Mouse (Mus musculus): ENCODE results near the gene Klk5. TPM values are rescaled to one million over a fixed set of nuclear protein-coding genes. Genes with fewer than 3 reads are reported as not detected.
A peak's percentile ranks its signal among the peaks of the same experiment; 100 is the strongest.

Klk5 gene
- total RNA-seq (2022): not detected

DNA sequence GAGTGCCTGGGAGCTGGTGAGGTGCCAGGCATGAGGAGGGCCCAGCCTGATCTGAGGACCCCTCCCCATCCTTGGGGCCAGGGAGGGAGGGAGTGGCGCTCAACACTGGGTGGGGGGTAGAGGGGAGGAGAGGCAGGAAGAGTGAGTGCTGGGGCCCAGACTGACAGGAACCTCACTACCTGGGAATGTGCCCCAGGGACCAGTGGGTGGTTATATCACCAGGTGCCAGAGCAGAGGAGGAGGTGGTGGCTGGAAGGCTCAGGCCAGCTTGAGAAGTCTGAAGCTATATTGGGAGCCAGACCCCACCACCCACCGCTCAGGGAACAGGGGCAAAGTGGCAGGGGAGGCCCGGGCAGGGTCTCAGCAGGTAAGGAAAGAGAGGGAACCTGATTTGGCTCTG lies at the start of gene Klk5:
Klk5 (plus strand) TSS at position 271 of the 400 bp plus-strand sequence.
- no peak for DNase-seq

DNA sequence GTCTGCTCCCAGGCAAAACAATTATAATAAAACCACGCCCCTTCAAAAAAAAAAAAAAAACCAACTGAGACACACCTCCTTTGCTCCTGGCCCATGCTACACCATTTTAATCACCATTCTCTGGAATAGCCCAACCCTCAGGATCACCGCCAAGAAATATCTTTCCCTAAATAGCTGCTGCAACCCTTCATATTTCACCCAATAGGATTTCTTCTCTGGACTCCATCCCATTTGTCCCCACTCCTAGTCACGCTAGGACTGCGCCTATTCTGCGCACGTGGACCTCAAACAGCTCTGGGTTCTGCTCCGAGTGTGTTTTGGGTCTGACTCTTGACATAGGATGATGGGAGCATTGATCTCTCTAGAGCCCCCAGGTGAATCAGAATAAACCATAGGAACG lies 45.4 kb upstream of the Klk5 start:
- DNase-seq: no peak

DNA sequence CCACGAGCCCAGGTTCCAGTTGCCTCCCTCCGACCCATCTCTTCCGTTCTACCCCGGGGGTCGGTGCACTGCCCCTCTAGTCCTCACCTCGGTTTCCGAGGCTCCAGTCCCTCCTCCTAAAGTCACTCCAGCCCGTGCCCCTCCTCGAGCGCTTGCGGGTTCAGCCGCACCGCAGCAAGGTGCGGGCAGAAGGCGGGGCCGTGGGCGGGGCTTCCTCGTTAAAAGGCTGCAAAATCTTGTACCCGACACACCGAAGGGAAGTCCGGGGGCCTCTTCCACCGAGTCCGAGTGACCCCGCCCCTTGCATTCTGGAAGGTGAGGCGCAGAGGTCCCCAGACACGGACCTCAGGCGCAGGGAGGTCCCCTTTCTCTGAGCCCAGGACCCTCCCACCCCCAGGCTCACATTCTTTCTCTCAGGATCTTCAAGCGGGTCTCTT lies 44.4 kb upstream of the Klk5 start, which contains the start of gene Klk8:
Klk8 (plus strand) TSS at position 245 of the 437 bp plus-strand sequence.
- DNase-seq: no peak

DNA sequence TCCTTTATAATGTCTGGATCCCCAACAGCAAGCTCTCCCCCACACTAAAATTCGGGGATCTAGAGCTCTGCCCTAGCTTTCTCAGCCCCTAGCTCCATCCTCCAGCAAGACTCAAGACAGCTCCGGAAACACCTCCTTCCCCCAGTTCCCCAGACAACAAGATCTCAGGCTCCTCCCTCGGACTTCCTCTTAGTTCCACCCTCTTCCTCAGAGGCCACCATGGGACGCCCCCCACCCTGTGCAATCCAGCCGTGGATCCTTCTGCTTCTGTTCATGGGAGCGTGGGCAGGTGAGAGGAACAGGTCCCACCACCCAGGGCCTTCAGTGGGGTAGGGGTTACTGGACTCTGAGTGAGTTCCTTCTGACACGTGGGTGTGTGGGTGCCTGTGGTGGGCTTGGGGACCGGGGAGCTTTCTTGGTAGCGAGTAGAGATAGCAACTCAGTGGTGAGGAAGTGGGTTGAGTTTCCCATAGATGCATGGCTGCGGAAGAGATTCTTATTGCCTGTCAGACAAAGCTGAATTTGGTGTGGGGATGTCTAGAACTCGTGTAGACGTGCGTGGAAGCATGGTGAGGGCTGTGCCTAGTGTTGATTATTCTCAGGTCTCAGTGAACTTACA lies 43.8 kb upstream of the Klk5 start:
- no peak for DNase-seq

GRCm38 (mm10) chr7:43799876-43800275 lies 41.9 kb upstream of the Klk5 start:
- DNase-seq: no peak

DNA sequence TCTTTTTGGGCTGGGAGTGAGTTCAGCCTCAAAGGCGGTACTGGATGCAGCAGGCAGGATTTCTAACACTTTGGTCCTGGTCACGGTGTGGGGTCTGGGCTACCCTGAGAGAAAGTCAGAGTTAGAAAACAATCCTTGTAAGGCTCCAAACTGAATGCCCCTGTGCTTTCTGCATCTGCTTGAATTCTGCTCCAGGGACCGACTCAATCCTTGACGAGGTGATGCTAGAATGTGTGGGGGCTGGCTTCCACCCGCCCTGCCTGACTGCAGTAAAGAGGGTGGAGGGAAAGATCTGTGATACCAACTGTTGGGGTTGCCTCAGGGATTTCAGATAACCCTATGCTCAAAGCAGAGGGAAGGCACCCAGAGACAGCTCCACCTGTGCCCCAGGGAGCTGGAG lies 30.8 kb upstream of the Klk5 start, which contains the start of gene Klk7:
Klk7 (plus strand) TSS at position 301 of the 400 bp plus-strand sequence.
- no peak for DNase-seq

- no peak for DNase-seq
Measured at GRCm38 (mm10) chr7:43815211-43815610, 26.6 kb upstream of the Klk5 start.

DNA sequence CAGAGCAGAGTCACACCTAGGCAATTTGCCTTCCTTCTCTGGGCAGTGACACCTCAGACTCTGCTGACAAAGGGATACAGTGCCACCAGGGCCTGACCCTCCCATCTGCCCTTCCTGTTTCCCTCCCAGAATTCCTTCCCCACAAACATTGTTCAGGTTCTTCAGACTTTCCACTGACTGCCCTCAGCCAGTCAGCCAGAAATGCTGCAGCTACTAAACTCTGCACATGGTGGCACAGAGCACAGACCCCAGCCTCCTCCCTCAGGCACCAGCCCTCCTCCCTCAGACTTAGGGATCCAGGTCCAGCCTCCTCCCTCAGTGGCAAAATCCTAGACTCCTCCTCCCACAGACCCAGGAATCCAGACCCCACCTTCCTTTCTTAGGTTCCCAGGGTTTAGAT lies 25.0 kb upstream of the Klk5 start:
- no peak for DNase-seq

DNA sequence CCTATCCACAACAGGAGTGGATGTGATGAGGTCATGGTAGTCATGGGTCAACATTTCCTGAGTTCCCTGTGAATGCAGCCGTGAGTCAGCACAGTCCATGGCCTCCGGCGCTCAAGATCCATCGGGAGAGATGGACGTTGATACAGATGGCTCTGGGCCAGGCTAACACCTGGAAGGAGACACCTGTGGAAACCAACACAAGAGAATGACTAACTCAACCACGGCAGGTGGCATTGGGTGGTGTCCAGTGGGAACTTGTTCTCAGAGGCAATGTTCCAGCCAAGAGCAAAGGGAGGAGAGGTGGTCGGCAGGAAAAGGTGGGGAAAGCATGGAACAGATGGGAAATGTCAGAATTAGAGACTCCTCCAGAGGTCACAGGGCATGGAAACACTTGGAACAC lies 20.2 kb upstream of the Klk5 start:
- DNase-seq: no peak

DNA sequence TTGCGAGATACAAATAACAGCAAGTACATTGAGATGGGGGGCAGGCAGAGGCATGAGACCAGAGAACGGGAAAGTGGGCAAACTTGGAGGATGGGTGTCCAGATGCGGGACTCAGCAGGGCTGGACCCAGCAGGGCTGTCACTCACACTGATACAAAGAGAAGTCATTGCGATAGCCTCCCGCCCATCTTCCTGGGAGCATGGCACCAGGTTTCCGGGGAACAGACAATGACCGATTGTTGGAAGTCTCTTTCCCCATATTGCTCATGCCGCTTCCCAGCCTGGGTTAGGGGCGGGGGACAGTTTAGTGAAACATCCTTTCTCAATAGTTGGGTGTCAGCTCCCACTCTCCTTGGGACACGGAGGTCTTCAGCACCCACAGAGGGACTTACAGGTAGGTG lies 17.6 kb upstream of the Klk5 start, which contains the start of gene Klk6:
Klk6 (plus strand) TSS at position 301 of the 400 bp plus-strand sequence.
- no peak for DNase-seq

GRCm38 (mm10) chr7:43826056-43826455 lies 15.7 kb upstream of the Klk5 start:
- no peak for DNase-seq

DNA sequence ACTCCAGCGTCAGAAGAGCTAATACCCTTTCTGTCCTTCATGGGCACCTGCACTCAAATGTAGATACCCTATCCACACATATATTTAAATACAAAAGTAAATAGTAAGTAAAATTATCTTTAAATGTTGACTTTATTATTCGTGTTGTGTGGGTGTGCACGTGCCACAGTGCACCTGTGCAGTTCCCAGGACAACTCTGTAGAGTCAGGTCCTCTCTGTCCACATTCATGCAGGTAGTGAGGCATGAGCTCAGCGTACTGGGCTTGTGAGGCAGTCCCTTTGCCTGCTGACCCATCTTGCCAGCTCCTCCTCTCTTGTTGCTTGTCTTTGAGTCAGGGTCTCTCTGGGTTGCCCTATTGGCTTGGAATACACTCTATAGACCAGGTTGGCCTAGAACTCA lies 14.1 kb upstream of the Klk5 start:
- DNase-seq: no peak

- DNase-seq: no peak
Measured at GRCm38 (mm10) chr7:43829006-43829405, 12.8 kb upstream of the Klk5 start.

GRCm38 (mm10) chr7:43843801-43844200 lies 2.0 kb downstream of the Klk5 start:
- no peak for DNase-seq

GRCm38 (mm10) chr7:43851616-43852015 lies 9.8 kb downstream of the Klk5 start:
- DNase-seq: no peak

GRCm38 (mm10) chr7:43854642-43855380 lies 13.0 kb downstream of the Klk5 start:
- no peak for DNase-seq

GRCm38 (mm10) chr7:43855709-43856108 lies 13.9 kb downstream of the Klk5 start:
- DNase-seq: no peak

DNA sequence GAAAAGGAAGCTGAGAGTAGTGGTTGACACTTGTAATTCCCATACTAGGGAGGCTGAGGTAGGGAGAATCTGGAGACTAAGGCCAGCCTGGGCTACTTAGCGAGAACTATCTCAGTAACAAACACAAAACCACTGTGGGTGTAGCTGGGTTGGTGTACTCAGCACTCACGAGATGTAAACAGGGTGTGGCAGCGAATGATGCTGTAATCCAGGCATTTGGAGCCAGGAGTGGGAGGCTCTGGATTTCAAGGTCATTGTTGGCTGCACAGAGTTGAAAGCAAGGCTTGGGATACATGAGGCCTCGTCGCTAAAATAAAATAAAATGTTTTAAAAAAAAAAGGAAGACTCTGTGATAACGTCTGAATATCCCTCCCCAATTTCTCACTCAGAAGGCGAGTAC lies 14.5 kb downstream of the Klk5 start:
- no peak for DNase-seq

- DNase-seq: no peak
Measured at GRCm38 (mm10) chr7:43857501-43857900, 15.7 kb downstream of the Klk5 start.

DNA sequence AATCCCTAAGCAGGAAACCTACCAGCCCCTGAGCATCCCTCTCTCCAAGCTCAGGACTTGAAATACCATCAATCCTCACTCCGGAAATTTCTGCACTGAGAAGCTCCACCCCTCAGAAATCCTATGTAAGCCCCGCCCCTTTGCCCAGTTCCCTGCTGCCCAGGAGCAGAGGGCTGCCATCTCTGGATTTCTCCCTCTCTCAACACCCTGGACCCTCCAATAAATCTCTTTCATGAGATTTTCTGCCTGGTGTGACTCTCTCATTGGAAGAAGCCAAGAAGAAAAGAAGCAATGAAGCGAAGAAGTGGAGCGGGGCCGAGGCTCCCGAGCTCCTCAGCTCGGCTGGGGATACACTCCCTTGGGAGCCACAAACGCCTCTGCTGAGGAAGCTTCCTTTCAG lies 18.6 kb downstream of the Klk5 start:
- no peak for DNase-seq

DNA sequence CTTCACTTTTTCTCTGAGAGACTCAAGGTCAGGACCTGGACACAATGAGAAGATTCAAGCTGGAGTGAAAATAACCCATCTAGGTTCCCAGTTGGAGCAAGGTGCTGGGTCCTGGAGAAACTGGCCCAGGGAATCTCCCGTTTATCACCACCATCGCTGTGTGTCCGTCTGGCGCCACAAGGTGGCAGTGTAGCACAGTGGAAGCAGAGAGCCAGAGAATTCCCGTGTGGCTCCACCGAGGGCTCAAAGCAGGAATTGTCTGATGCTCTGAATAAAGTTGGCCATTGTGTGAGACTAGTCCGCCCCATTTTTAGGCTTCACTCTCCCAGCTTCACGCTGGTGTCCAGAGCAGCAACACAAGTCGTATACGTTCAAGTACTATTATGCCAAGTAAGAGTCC lies 31.5 kb downstream of the Klk5 start:
- DNase-seq: peak; percentile 42

GRCm38 (mm10) chr7:43873674-43874073 lies 31.9 kb downstream of the Klk5 start:
- no peak for DNase-seq

GRCm38 (mm10) chr7:43874868-43875375 lies 33.2 kb downstream of the Klk5 start:
- DNase-seq: no peak

GRCm38 (mm10) chr7:43876444-43876843 lies 34.7 kb downstream of the Klk5 start:
- DNase-seq: no peak

All from adrenal gland, adult 8-10 months (tissue).